Mouse (Mus musculus) bone marrow, adult 2 months (tissue): Measurements from ENCODE around the gene Fbxw8. TPM values are rescaled to one million over a fixed set of nuclear protein-coding genes. Genes with fewer than 3 reads are reported as not detected.

Source experiments
- H3K27ac ChIP-seq: fragments of 200-500 bp; 2 replicates; pipeline ENCODE4 v1.5.1; 2012; ENCODE audit warnings: low read depth, mild to moderate bottlenecking, control low read depth, inconsistent platforms, low read length; ENCODE audit not compliant: control insufficient read depth, poor library complexity, insufficient read depth
- H3K4me1 ChIP-seq: fragments of 200-500 bp; 2 replicates; pipeline ENCODE4 v1.6.1; 2011; ENCODE audit warnings: low read length; ENCODE audit not compliant: control insufficient read depth, insufficient read depth
- H3K4me3 ChIP-seq: fragments of 200-500 bp; replicated peaks from 2 replicates; pipeline ENCODE3; 2011; ENCODE audit warnings: mild to moderate bottlenecking, low read depth, low read length, control low read depth; ENCODE audit not compliant: control insufficient read depth
- CTCF ChIP-seq: fragments of 200-500 bp; IDR thresholded peaks from 2 replicates; pipeline ENCODE4 v1.5.1; 2011; ENCODE audit warnings: low read length, control low read depth; ENCODE audit not compliant: control insufficient read depth, insufficient read depth
- POLR2A ChIP-seq: fragments of 200-500 bp; IDR thresholded peaks from 2 replicates; pipeline ENCODE4 v1.6.1; 2011; ENCODE audit warnings: low read depth, mild to moderate bottlenecking, control low read depth, low read length, borderline replicate concordance; ENCODE audit not compliant: control insufficient read depth
- WGBS: fragments of 180-500 bp; shearing (Covaris S2); methylation state at CpG from one replicate; pipeline ENCODE4 v1.1.7; 2018; 5-methylcytosine and 5-hydroxymethylcytosine counted together
- polyA plus RNA-seq: library from polyadenylated mRNA; stranded (reverse); fragments of >200 nt; gene quantifications from 2 replicates; pipeline ENCODE4 v1.2.4, GENCODE M21; 2011; ENCODE audit warnings: low replicate concordance; ENCODE audit not compliant: missing spikeins, insufficient read depth, insufficient read length

Gene Fbxw8
- polyA plus RNA-seq, 1 experiment = 7.5 TPM

- no peak overlapping the region for H3K27ac ChIP-seq
- no peaks in the 10 kb centered on the region for H3K4me1 ChIP-seq
- 74% methylated on average over 7 of the region's 7 CpGs for WGBS
- no peak overlapping the region for H3K4me3 ChIP-seq
- TF ChIP-seq POLR2A (no peak), CTCF (no peak)
Observed at GRCm38 (mm10) chr5:118177640-118178039, 22.4 kb upstream of the Fbxw8 start.

DNA sequence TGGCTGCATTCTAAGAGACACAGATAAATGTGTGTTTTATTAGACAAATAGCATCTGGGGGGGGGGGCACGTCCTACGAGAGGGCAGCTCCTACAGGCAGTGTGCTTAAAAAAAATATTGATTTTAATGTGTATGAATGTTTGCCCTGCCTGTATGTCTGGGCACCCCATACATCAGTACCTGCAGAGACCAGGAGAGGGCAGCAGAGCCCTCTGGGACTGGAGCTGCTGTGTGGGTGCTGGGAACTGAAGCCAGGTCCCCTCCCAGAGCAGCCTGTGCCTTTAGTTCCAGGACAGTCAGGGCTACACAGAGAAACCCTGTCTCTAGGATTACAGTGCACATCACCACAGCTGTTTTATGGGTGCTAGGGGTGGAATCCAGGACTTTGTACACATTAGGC is 19.9 kb upstream of the Fbxw8 start:
- H3K4me1 ChIP-seq = no peaks in the 10 kb centered on the region
- 36% methylated on average over 2 of the region's 2 CpGs for WGBS
- no peak overlapping the region for H3K27ac ChIP-seq
- no peak overlapping the region for H3K4me3 ChIP-seq
- peak; percentile 16; the same call in 1 of the 2 replicates for TF ChIP-seq CTCF
- no peak for TF ChIP-seq POLR2A

GRCm38 (mm10) chr5:118174310-118175009 is 19.2 kb upstream of the Fbxw8 start:
- no peak overlapping the region for H3K27ac ChIP-seq
- H3K4me1 ChIP-seq = no peaks in the 10 kb centered on the region
- TF ChIP-seq POLR2A (no peak), CTCF (no peak)
- 4% methylated on average over 22 of the region's 22 CpGs for WGBS
- no peak overlapping the region for H3K4me3 ChIP-seq

DNA sequence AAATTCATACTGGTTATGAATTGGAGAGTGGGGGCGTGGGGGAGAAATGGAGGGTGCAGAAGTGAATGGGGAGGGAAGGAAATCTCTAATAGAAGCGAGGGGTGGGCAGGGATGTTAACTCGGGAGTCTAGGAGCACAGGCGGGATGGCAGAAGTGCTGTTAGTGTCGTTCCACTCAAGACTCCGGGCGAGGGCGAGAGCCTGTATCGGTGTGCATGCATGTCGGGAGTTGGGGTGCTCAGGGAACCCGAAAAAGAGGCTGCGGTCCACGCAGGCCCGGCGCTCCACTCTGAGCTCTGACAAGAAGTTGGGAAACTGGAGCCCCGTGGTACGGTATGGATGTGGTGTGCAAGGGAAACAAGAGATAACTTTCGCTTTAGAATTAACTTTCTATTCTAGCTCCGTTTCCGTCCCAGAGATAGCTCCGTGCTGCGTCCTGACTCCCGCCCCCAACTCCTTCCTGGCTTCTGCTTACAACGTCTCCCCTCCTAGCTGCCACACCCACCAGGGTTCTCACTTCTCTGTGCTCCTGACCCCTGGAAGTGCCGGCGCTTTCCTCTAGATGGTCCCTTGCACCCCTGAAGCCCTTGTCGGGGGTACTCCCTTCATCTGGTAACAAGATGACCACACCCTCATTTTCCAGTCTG is 16.9 kb upstream of the Fbxw8 start:
- Histone ChIP-seq H3K4me3 (peak overlapping the region; percentile 2), H3K27ac (no peak overlapping the region), H3K4me1 (no peaks in the 10 kb centered on the region)
- no peak for TF ChIP-seq CTCF
- no peak for TF ChIP-seq POLR2A
- WGBS = under 1% methylated on average over 27 of the region's 27 CpGs

DNA sequence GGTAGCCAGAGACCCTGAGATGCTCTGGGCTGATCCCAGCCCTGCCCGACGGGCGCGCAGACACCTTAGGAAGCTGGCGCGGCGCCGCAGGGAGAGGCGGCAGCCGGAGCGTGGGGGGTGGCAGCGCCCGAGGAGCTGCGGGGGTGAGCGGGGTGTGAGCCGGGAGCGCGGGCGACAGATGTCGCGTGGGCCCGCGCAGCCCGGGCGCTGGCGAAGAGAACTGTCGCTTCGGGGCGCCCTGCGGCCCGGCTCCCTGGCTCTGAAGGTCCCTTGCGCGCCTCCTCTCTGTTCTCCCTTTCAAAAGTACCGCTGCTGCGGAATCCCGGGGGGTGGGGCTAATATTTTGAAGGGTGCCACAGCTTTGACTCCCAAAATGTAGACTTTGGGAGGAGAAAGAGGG is 16.4 kb upstream of the Fbxw8 start:
- Histone ChIP-seq H3K27ac (no peak overlapping the region), H3K4me3 (no peak overlapping the region), H3K4me1 (no peaks in the 10 kb centered on the region)
- 2% methylated on average over 36 of the region's 36 CpGs for WGBS
- TF ChIP-seq CTCF = no peak
- TF ChIP-seq POLR2A = no peak

DNA sequence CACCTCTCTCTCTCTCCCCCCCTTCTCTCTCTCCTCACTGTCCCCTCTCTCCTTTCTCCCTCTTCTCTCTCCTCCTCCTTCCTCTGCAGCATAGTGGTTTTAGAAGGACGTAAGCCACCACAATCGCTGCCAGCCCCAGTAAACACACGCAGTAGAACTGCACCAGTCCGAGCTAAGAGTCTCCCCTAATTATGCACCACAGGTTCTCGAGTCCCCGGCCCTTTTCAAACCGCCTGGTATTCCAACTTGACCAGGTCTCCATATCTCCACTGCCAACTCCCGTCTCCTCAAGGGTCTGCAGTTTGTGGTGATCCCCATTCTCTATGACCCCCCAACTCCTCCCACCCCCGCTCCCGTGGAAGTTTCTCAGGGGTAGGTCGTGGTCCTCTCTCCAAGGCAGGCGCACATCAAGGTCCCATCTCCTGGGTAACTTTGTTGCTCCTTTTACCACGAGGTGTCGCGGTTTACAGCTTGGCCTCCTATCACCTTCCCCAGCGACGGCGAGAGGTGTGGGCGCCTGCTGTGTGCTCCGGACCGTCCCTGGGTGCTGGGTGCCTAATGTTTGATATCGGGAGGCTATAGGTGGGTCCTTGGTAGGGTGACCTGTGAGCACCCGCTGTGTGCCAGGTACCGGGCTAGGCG is 15.7 kb upstream of the Fbxw8 start:
- no peak overlapping the region for H3K27ac ChIP-seq
- WGBS = 2% methylated on average over 25 of the region's 25 CpGs
- TF ChIP-seq POLR2A (no peak), CTCF (no peak)
- no peaks in the 10 kb centered on the region for H3K4me1 ChIP-seq
- no peak overlapping the region for H3K4me3 ChIP-seq

GRCm38 (mm10) chr5:118169222-118170221 is 14.3 kb upstream of the Fbxw8 start:
- WGBS = 5% methylated on average over 117 of the region's 117 CpGs
- Histone ChIP-seq H3K4me1 (no peaks in the 10 kb centered on the region), H3K27ac (no peak overlapping the region), H3K4me3 (no peak overlapping the region)
- TF ChIP-seq POLR2A = no peak

DNA sequence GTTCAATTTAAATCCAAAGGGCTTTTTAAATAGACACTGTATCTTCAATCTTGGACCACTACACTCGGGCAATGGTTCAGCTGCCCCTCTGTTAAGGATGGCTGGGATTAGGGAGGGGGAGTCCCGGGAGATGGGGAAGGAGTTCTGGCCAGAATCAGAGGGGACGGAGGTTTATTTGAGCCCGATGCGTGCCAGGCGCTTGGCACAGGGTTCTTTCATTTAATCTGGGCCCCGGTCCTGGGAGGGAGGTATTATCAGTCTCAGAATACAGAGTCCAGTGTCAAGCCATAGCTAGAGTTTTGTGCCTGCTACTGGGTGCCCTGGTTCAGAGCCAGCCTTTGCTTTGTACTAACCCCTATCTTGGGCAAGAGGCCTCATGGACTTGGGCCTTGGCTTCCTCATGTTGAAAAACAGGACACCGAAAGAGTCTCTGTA is 12.3 kb upstream of the Fbxw8 start:
- Histone ChIP-seq H3K27ac (no peak overlapping the region), H3K4me3 (no peak overlapping the region), H3K4me1 (no peaks in the 10 kb centered on the region)
- TF ChIP-seq POLR2A (no peak), CTCF (no peak)
- 73% methylated on average over 8 of the region's 8 CpGs for WGBS
